8 mouse cellular contexts compared by ENCODE assay signal in the genomic region with DNA sequence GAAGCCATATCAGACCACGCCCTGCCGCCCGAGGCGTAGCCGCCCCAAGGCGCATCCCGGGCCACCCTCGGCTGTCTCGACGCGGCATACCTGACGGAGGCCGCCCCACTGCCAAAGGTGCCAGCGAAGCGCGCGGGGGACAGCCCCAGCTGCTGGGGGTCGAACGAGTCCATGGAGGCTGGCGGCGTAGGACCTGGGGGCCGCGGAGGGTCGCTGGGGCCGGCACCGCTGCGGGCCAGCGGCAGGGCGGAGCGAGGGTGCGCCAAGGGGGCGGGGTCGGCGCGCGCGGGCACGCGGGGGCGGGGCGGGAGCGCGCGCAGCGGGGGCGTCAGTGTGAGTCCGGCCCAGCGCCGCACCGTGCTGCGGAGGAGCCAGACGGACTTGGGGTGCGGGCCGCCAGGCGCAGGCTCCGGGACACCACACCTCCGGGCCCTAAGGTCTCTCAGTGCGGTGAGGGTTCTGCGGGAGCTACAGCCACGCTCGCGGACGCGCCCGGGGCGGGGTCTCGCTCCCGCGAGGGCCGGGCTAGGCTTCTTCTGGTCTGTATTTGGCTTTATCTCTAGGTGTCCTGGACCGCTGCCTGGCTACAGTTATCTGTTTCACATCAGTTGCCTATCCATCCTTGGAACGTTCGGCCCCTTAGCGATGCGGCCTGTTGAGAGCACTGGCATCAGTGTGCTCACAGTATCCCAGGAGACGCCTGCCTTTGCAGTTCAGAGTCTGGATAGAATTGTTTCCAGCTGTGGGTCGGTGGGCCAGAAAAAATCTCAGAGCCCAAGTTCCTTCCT.
DNase-seq lines count a peak whose midpoint lies in the region; ATAC-seq and TF ChIP-seq lines count a peak whose summit lies in the region.

No protein-coding gene starts in this region.

- peak overlapping the region; percentile 99 for H3K27ac ChIP-seq in hindbrain, embryonic 13.5 days

- CTCF ChIA-PET in Patski (lab: Charles Lee) = interaction anchor here (1.0 to 1.4 kb wide), 2 partner anchors 16 to 110 kb away, joined by 3 read pairs; no protein-coding TSS in a partner anchor

- peaks cover 20% of the 10 kb centered on the region for H3K36me3 ChIP-seq in hindbrain, embryonic 13.5 days

- no peaks in the 10 kb centered on the region for H3K9me3 ChIP-seq in hindbrain, embryonic 13.5 days

- peaks cover 34% of the 10 kb centered on the region for H3K4me1 ChIP-seq in hindbrain, embryonic 13.5 days (replicated peaks)

- POLR2A ChIA-PET in Patski (lab: Charles Lee) = interaction anchor here (1.0 to 1.1 kb wide), 2 partner anchors 24 to 54 kb away, joined by 3 to 5 read pairs; no protein-coding TSS in a partner anchor

- H3K4me2 ChIP-seq in hindbrain, embryonic 13.5 days = peak overlapping the region; percentile 70

- peak; percentile 76 for ATAC-seq in Patski
- peak; percentile 88 for ATAC-seq in hindbrain, embryonic 13.5 days (ENCODE audit: low FRiP score)

- TF ChIP-seq CTCF in Patski (IDR thresholded peaks at IDR 0.05) = no peak

- in situ Hi-C loops in Patski (cut with MboI; ENCODE audit: low pct_unique_long_range_greater_than_20kb) = no loop called here

- DNase-seq in Patski (ENCODE audit: low read depth, low spot score) = no peak
- DNase-seq in cerebellum, postnatal 10 days = peak; percentile 92 to 93
- peak; percentile 61 to 62 for DNase-seq in frontal cortex, postnatal 14 days (ENCODE audit: low spot score in 2 of 2)
- peak; percentile 75 to 84 for DNase-seq in layer of hippocampus, postnatal 14 days (ENCODE audit: low spot score in 2 of 2)
- DNase-seq in lung, postnatal 10 days = peak; percentile 82
- peak; percentile 68 for DNase-seq in ovary, postnatal 14 days (ENCODE audit: low spot score)
- DNase-seq in thymus, postnatal 14 days = peak; percentile 76

- H3K9ac ChIP-seq in hindbrain, embryonic 13.5 days = peak overlapping the region; percentile 99

- under 1% methylated on average over 71 of the region's 77 CpGs for WGBS in hindbrain, embryonic 13.5 days

- peak overlapping the region; percentile 97 for H3K4me3 ChIP-seq in hindbrain, embryonic 13.5 days

- H3K27me3 ChIP-seq in Patski = no peaks in the 10 kb centered on the region
- no peaks in the 10 kb centered on the region for H3K27me3 ChIP-seq in hindbrain, embryonic 13.5 days
